ENCODE assay signal across 8 mouse cellular contexts in genomic region chr5:143314730-143315513, GRCm38 (mm10). TPM values are rescaled to one million over a fixed set of nuclear protein-coding genes. Genes with fewer than 3 reads are reported as not detected.
A peak's percentile ranks its signal among the peaks of the same experiment; 100 is the strongest.
DNase-seq lines count a peak whose midpoint lies in the region; ATAC-seq and TF ChIP-seq lines count a peak whose summit lies in the region.

Gene E130309D02Rik, minus strand, starts transcription at chr5:143315360.

- under 1% methylated on average over 100 of the region's 101 CpGs for WGBS in bone marrow, adult 2 months
- WGBS in embryonic facial prominence, embryonic 15.5 days, result 0% methylated on average over 87 of the region's 101 CpGs
- WGBS in kidney, embryonic 15.5 days, result under 1% methylated on average over 101 of the region's 101 CpGs

- H3K27me3 ChIP-seq in embryonic facial prominence, embryonic 15.5 days, result no peaks in the 10 kb centered on the region
- H3K27me3 ChIP-seq in kidney, embryonic 15.5 days, result no peaks in the 10 kb centered on the region

- H3K36me3 ChIP-seq in embryonic facial prominence, embryonic 15.5 days, result peaks cover 66% of the 10 kb centered on the region
- peaks cover 75% of the 10 kb centered on the region for H3K36me3 ChIP-seq in kidney, embryonic 15.5 days

- H3K4me2 ChIP-seq in embryonic facial prominence, embryonic 15.5 days (replicated peaks), result peak within 1 kb of the TSS; percentile 80
- peak within 1 kb of the TSS; percentile 91 for H3K4me2 ChIP-seq in kidney, embryonic 15.5 days

- peak; percentile 85 for ATAC-seq in embryonic facial prominence, embryonic 15.5 days (ENCODE audit: insufficient number of reproducible peaks, low FRiP score, low TSS enrichment, low read depth)
- peak; percentile 84 for ATAC-seq in kidney, embryonic 15.5 days (replicated peaks; ENCODE audit: low FRiP score)
- ATAC-seq in monocyte, adult 5-6 weeks (replicated peaks; ENCODE audit: insufficient number of reproducible peaks, low FRiP score, low TSS enrichment, poor library complexity, severe bottlenecking), result peak; percentile 57; the same call in 1 of the 2 replicates

- peak; percentile 69; the same call in 1 of the 2 replicates for TF ChIP-seq POLR2A in bone marrow, adult 2 months (IDR thresholded peaks at IDR 0.05; ENCODE audit: borderline replicate concordance, control insufficient read depth, low read depth, low read length)

- no peaks in the 10 kb centered on the region; the same call in none of the 2 replicates for H3K4me1 ChIP-seq in bone marrow, adult 2 months (ENCODE audit: control insufficient read depth, insufficient read depth, low read length)
- H3K4me1 ChIP-seq in embryonic facial prominence, embryonic 15.5 days, result peaks cover 16% of the 10 kb centered on the region
- peaks cover 29% of the 10 kb centered on the region for H3K4me1 ChIP-seq in kidney, embryonic 15.5 days

- no peaks in the 10 kb centered on the region for H3K9me3 ChIP-seq in embryonic facial prominence, embryonic 15.5 days (replicated peaks)
- no peaks in the 10 kb centered on the region for H3K9me3 ChIP-seq in kidney, embryonic 15.5 days (replicated peaks)

- H3K4me3 ChIP-seq in bone marrow, adult 2 months (replicated peaks; ENCODE audit: control insufficient read depth, low read depth, low read length), result peak within 1 kb of the TSS; percentile 99
- peak within 1 kb of the TSS; percentile 91 for H3K4me3 ChIP-seq in embryonic facial prominence, embryonic 15.5 days (replicated peaks)
- peak within 1 kb of the TSS; percentile 95 for H3K4me3 ChIP-seq in kidney, embryonic 15.5 days (replicated peaks)

- DNase-seq in 416B (ENCODE audit: low read depth) (peak; percentile 78), liver (peak; percentile 90)
- DNase-seq in heart, adult 9 months (ENCODE audit: low spot score in 2 of 2), result peak; percentile 72 to 83
- peak; percentile 94 to 99 for DNase-seq in spleen, postnatal 4 days (ENCODE audit: low spot score in 2 of 2)

- TF ChIP-seq CTCF in bone marrow, adult 2 months (IDR thresholded peaks at IDR 0.05; ENCODE audit: control insufficient read depth, insufficient read depth, low read length), result peak; percentile 73

- H3K27ac ChIP-seq in bone marrow, adult 2 months (ENCODE audit: control insufficient read depth, insufficient read depth, low read depth, low read length, poor library complexity), result peak within 1 kb of the TSS; percentile 94
- H3K27ac ChIP-seq in embryonic facial prominence, embryonic 15.5 days (replicated peaks), result peak within 1 kb of the TSS; percentile 88
- peak within 1 kb of the TSS; percentile 94 for H3K27ac ChIP-seq in kidney, embryonic 15.5 days

- H3K9ac ChIP-seq in embryonic facial prominence, embryonic 15.5 days, result peak within 1 kb of the TSS; percentile 83
- H3K9ac ChIP-seq in kidney, embryonic 15.5 days, result peak within 1 kb of the TSS; percentile 94

RNA-seq across cellular contexts. Expression of gene E130309D02Rik, which starts in this region (rescaled TPM):
- 7.6 and 13.1 TPM in 2 replicates for polyA plus RNA-seq in bone marrow, adult 2 months (2011; ENCODE audit: insufficient read depth, insufficient read length, low replicate concordance, missing spikeins)
- polyA plus RNA-seq in embryonic facial prominence, embryonic 15.5 days (2015; fragmentation: Nextera tagmentation; extraction: Ambion mirVana), result 33.1 and 33.7 TPM in 2 replicates
- 39.9 and 43.6 TPM in 2 replicates for polyA plus RNA-seq in kidney, embryonic 15.5 days (2015; fragmentation: Nextera tagmentation; extraction: Ambion mirVana)
- 7.4 to 12.5 TPM (median 10.3 TPM) in 3 replicates for total RNA-seq in monocyte, adult 5-6 weeks (2017)

Comparison
In these comparisons a context has a peak if more than half of its experiments do, and no peak if none do; other contexts are left out.
1. Peak in every context shown above with its lines: DNase-seq, ATAC-seq, H3K4me3 ChIP-seq and H3K27ac ChIP-seq.